In genomic region chr4:119054129-119054528, GRCm38 (mm10) we compare ENCODE assay signal across 18 mouse cellular contexts. TPM values are rescaled to one million over a fixed set of nuclear protein-coding genes. Genes with fewer than 3 reads are reported as not detected.
A peak's percentile ranks its signal among the peaks of the same experiment; 100 is the strongest.
DNase-seq lines count a peak whose midpoint lies in the region; ATAC-seq and TF ChIP-seq lines count a peak whose summit lies in the region.
"Had no signal": no experiment of that assay in that cellular context is flagged by ENCODE, and none has a peak within 500 bp of the region (broad histone marks: within the 10 kb centered on the region; RNA-seq: fewer than 3 reads in every experiment).

No protein-coding gene starts in this region.

- TF ChIP-seq CTCF in G1E (IDR thresholded peaks at IDR 0.05; ENCODE audit: low read depth, low read length): no peak
- TF ChIP-seq CTCF in liver, embryonic 14.5 days (IDR thresholded peaks at IDR 0.05; ENCODE audit: low read depth): no peak

- H3K4me2 ChIP-seq in heart, embryonic 15.5 days: no peak overlapping the region
- H3K4me2 ChIP-seq in liver, embryonic 14.5 days (ENCODE audit: low read depth): peak overlapping the region; percentile 82
- H3K4me2 ChIP-seq: forebrain, embryonic 12.5 days; hindbrain, embryonic 14.5 days; lung, embryonic 15.5 days; midbrain, embryonic 15.5 days had no signal

- TF ChIP-seq EP300 in liver, embryonic 14.5 days (IDR thresholded peaks at IDR 0.05; ENCODE audit: low read depth): peak; percentile 90

- peak; percentile 54; the same call in 1 of the 2 replicates for ATAC-seq in heart, embryonic 15.5 days (replicated peaks; ENCODE audit: insufficient number of reproducible peaks, insufficient read depth, low FRiP score, low read depth)
- peak; percentile 54 for ATAC-seq in G1E (ENCODE audit: extremely low read depth, insufficient number of reproducible peaks, low FRiP score, poor library complexity, severe bottlenecking)
- peak; percentile 49 for ATAC-seq in liver, embryonic 14.5 days (ENCODE audit: insufficient read depth)
- ATAC-seq: midbrain, embryonic 15.5 days had no signal

- no peaks in the 10 kb centered on the region for H3K36me3 ChIP-seq in heart, embryonic 15.5 days
- H3K36me3 ChIP-seq in G1E (replicated peaks): no peaks in the 10 kb centered on the region
- H3K36me3 ChIP-seq in liver, embryonic 14.5 days (replicated peaks; ENCODE audit: control insufficient read depth, insufficient read depth, low read depth): no peaks in the 10 kb centered on the region
- H3K36me3 ChIP-seq: forebrain, embryonic 12.5 days; lung, embryonic 15.5 days; midbrain, embryonic 15.5 days had no signal

- peaks cover 28% of the 10 kb centered on the region for H3K4me1 ChIP-seq in heart, embryonic 15.5 days (replicated peaks)
- H3K4me1 ChIP-seq in G1E (ENCODE audit: insufficient read depth, low read depth, low read length): peaks cover 67% of the 10 kb centered on the region
- H3K4me1 ChIP-seq in liver, embryonic 14.5 days (replicated peaks; ENCODE audit: control insufficient read depth in 2 of 2, insufficient read depth in 2 of 2, low read length in 1 of 2): peaks cover 57 to 62% of the 10 kb centered on the region in 2 experiments
- H3K4me1 ChIP-seq: forebrain, embryonic 12.5 days; midbrain, embryonic 15.5 days had no signal

- H3K9ac ChIP-seq in heart, embryonic 15.5 days: no peak overlapping the region
- H3K9ac ChIP-seq in liver, embryonic 14.5 days (replicated peaks): peak overlapping the region; percentile 42
- H3K9ac ChIP-seq: forebrain, embryonic 12.5 days; hindbrain, embryonic 14.5 days; lung, embryonic 15.5 days; midbrain, embryonic 15.5 days had no signal

- 32% methylated on average over 5 of the region's 5 CpGs for WGBS in heart, embryonic 15.5 days
- 13% methylated on average over 5 of the region's 5 CpGs for WGBS in liver, embryonic 14.5 days (ENCODE audit: insufficient replicate concordance)

- H3K4me3 ChIP-seq in heart, embryonic 15.5 days: no peak overlapping the region
- H3K4me3 ChIP-seq in G1E (ENCODE audit: low read depth, low read length): peak overlapping the region; percentile 17; the same call in 1 of the 2 replicates
- H3K4me3 ChIP-seq in liver, embryonic 14.5 days (ENCODE audit: insufficient read depth in 1 of 2, low read depth in 2 of 2, low read length in 2 of 2): peak overlapping the region in 1 of 2 experiments; percentile 1; a peak in 1 of 4 replicates
- H3K4me3 ChIP-seq: forebrain, embryonic 12.5 days; layer of hippocampus, adult 2 months; left cerebral cortex, adult 2 months; lung, embryonic 15.5 days; midbrain, embryonic 15.5 days had no signal

- H3K9me3 ChIP-seq in heart, embryonic 15.5 days (replicated peaks): no peaks in the 10 kb centered on the region
- no peaks in the 10 kb centered on the region for H3K9me3 ChIP-seq in G1E (replicated peaks)
- H3K9me3 ChIP-seq in liver, embryonic 14.5 days (ENCODE audit: control insufficient read depth, low read length): no peaks in the 10 kb centered on the region
- H3K9me3 ChIP-seq: forebrain, embryonic 12.5 days; lung, embryonic 15.5 days; midbrain, embryonic 15.5 days had no signal

- H3K27ac ChIP-seq in heart, embryonic 15.5 days: no peak overlapping the region
- peak overlapping the region; percentile 100 for H3K27ac ChIP-seq in liver, embryonic 14.5 days
- H3K27ac ChIP-seq: forebrain, embryonic 12.5 days; hindbrain, embryonic 14.5 days; layer of hippocampus, adult 2 months; left cerebral cortex, adult 2 months; lung, embryonic 15.5 days; midbrain, embryonic 15.5 days had no signal

- H3K27me3 ChIP-seq in heart, embryonic 15.5 days: no peaks in the 10 kb centered on the region
- peaks cover 25% of the 10 kb centered on the region for H3K27me3 ChIP-seq in G1E (ENCODE audit: insufficient read depth, low read length)
- no peaks in the 10 kb centered on the region; the same call in 1 of the 2 replicates for H3K27me3 ChIP-seq in liver, embryonic 14.5 days (ENCODE audit: control insufficient read depth, insufficient read depth, low read length)
- H3K27me3 ChIP-seq: forebrain, embryonic 12.5 days; lung, embryonic 15.5 days; midbrain, embryonic 15.5 days had no signal

- no peak for DNase-seq in heart, adult 11 months
- DNase-seq in G1E (ENCODE audit: low spot score): no peak
- peak; percentile 15 for DNase-seq in MEL-GATA-1-ER (ENCODE audit: extremely low read depth, low read depth)
- peak; percentile 63 to 73 (median 72) for DNase-seq in liver, embryonic 14.5 days (ENCODE audit: low read depth in 3 of 3, low spot score in 3 of 3)
- no peak for DNase-seq in thymus, postnatal 0 days (ENCODE audit: low spot score)
- DNase-seq in urinary bladder, postnatal 25 days (ENCODE audit: low spot score): no peak
- DNase-seq: cerebellum, adult 9-10 months; gastrocnemius, postnatal 25 days; kidney, adult 11 months; kidney, postnatal 10 days; thymus, postnatal 4 days had no signal

RNA-seq across cellular contexts. Expression of gene Slc2a1, which starts 54.4 kb away (rescaled TPM):
- 119 and 127 TPM in 2 replicates for polyA plus RNA-seq in heart, embryonic 15.5 days (2015; fragmentation: Nextera tagmentation; extraction: Ambion mirVana)
- 142 and 165 TPM in 2 replicates for total RNA-seq in G1E (2014; fragmentation: Nextera tagmentation)
- total RNA-seq in G1E (2017): 173 and 176 TPM in 2 replicates
- polyA plus RNA-seq in G1E (2012): 68.8 and 85.2 TPM in 2 replicates
- 173 and 192 TPM in 2 replicates for polyA plus RNA-seq in liver, embryonic 14.5 days (2012; rRNA removed)
- polyA plus RNA-seq in liver, embryonic 14.5 days (2014; fragmentation: Nextera tagmentation; extraction: Ambion mirVana): 259 and 296 TPM in 2 replicates
- polyA plus RNA-seq in thymus, postnatal 0 days (2015; fragmentation: Nextera tagmentation; extraction: Ambion mirVana): 19.9 and 21.4 TPM in 2 replicates

Comparison
In these comparisons a context has a peak if more than half of its experiments do, and no peak if none do; other contexts are left out.
1. DNase-seq: peak in MEL-GATA-1-ER (single experiment) and liver, embryonic 14.5 days (3 of 3); none in heart, adult 11 months (single experiment), G1E (single experiment), thymus, postnatal 0 days (single experiment) and urinary bladder, postnatal 25 days (single experiment).
2. Peak in every context shown above with its lines, with median percentiles within 50 percentile points of each other: ATAC-seq.